Mouse (Mus musculus) brain, adult 10 weeks (tissue): ENCODE measurements around the gene Magea3. TPM values are rescaled to one million over a fixed set of nuclear protein-coding genes. Genes with fewer than 3 reads are reported as not detected.

Experiments
- polyA plus RNA-seq: library from polyadenylated mRNA; stranded (reverse); fragments of 350-450 nt; fragmentation: Illumina TruSeq; extraction: RNeasy Lipid Tissue Mini Kit (QIAGEN cat#74804); gene quantifications from one replicate; pipeline ENCODE4 v1.2.3, GENCODE M21; 2015; ENCODE audit warnings: low read depth, low replicate concordance

Magea3 gene
- not detected for polyA plus RNA-seq

GRCm38 (mm10) chrX:154949405-154949804 is at the start of gene Magea3:
Gene Magea3, minus strand, starts transcription at chrX:154949505.

GRCm38 (mm10) chrX:154995750-154996149 is 46.4 kb upstream of the Magea3 start, which contains the start of gene Magea8:
Gene Magea8, minus strand, starts transcription at chrX:154995850.

GRCm38 (mm10) chrX:154935887-154936286 is 13.4 kb downstream of the Magea3 start, which contains the start of gene Magea6:
Gene Magea6, minus strand, starts transcription at chrX:154935987.

Other genes starting within 250 kb of the Magea3 start
- not detected for gene Cldn34b1, start 59.2 kb downstream of the Magea3 start, polyA plus RNA-seq
- gene Magea6, start 13.5 kb downstream of the Magea3 start, polyA plus RNA-seq: not detected
- not detected for gene Magea8, start 46.3 kb upstream of the Magea3 start, polyA plus RNA-seq
- not detected for gene Magea5, start 113.6 kb upstream of the Magea3 start, polyA plus RNA-seq
- not detected for gene Magea1, start 140.3 kb upstream of the Magea3 start, polyA plus RNA-seq
- gene Magea2, start 144.2 kb upstream of the Magea3 start, polyA plus RNA-seq: not detected
- not detected for gene Cldn34b2, start 178.9 kb upstream of the Magea3 start, polyA plus RNA-seq